Comparison of ENCODE assay signal across 15 mouse cellular contexts in the genomic region with DNA sequence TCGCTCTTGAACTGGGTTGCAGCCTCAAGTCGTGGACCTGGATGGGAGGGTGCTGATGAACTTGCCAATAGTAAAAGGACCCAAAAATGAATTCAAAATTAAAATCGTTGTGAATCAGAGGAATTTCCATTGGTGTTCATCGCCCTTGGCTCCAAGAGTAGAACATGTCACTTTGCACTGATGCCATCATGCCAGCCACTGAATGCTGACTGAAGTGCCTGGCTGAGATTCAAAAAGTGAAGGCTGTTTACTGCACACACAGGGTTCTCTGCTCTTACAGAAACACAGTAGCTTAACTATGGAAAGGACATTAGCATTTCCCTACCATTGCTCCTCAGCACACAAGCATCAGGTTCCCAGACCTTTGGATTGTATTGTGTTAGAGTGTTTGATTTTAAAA.
"Had no signal": no experiment of that assay in that cellular context is flagged by ENCODE, and none has a peak within 500 bp of the region (broad histone marks: within the 10 kb centered on the region; RNA-seq: fewer than 3 reads in every experiment).

No protein-coding gene starts in this region.

- H3K4me1 ChIP-seq: neural tube, embryonic 15.5 days had no signal

- H3K9me3 ChIP-seq: neural tube, embryonic 13.5 days; neural tube, embryonic 15.5 days; stomach, embryonic 15.5 days had no signal

- H3K4me3 ChIP-seq: neural tube, embryonic 13.5 days; neural tube, embryonic 15.5 days; stomach, embryonic 15.5 days had no signal

- DNase-seq: retina, postnatal 1 day; right cerebral cortex, adult 18-20 months; right cerebral cortex, postnatal 14 days; right cerebral cortex, postnatal 25 days; right cerebral cortex, postnatal 4 days; spleen, adult 18-20 months; thymus, adult 18-20 months; thymus, adult 2 months; thymus, postnatal 14 days; thymus, postnatal 25 days; thymus, postnatal 4 days had no signal

- H3K27ac ChIP-seq: neural tube, embryonic 13.5 days; neural tube, embryonic 15.5 days; stomach, embryonic 15.5 days; stomach, postnatal 0 days had no signal

- H3K9ac ChIP-seq: neural tube, embryonic 13.5 days; neural tube, embryonic 15.5 days; stomach, embryonic 15.5 days had no signal

- H3K36me3 ChIP-seq: neural tube, embryonic 13.5 days; neural tube, embryonic 15.5 days; stomach, embryonic 15.5 days had no signal

- H3K27me3 ChIP-seq: neural tube, embryonic 13.5 days; neural tube, embryonic 15.5 days; stomach, embryonic 15.5 days had no signal

- H3K4me2 ChIP-seq: neural tube, embryonic 13.5 days; neural tube, embryonic 15.5 days; stomach, embryonic 15.5 days had no signal
